Mouse (Mus musculus) brain, embryonic 18.5 days (tissue): ENCODE data around the gene Cat.

Experiments
- DNase-seq: peaks from one replicate; pipeline ENCODE4 v3.0.0-alpha.2; 2012; ENCODE audit warnings: low read depth, low spot score

Cat gene

DNA sequence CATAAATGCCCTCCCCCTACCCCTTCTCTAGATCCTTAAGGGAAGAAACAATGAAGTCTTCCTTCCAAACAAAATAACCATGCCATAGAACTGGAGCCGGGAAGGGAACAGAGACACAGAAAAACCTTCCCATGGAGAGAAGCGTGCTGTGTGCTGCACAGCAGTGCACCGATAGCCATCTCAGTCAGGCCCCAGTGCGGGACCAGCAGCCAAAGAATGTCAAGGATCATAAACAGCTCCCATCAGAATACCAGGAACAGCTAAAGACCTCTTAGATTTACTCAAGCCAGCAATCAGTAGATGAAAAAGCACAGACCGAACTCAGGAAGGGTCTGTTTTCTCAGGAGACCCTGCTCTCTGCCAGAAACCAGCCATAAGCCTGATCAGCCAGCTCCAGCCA is 48.4 kb downstream of the Cat start:
- no peak for DNase-seq

DNA sequence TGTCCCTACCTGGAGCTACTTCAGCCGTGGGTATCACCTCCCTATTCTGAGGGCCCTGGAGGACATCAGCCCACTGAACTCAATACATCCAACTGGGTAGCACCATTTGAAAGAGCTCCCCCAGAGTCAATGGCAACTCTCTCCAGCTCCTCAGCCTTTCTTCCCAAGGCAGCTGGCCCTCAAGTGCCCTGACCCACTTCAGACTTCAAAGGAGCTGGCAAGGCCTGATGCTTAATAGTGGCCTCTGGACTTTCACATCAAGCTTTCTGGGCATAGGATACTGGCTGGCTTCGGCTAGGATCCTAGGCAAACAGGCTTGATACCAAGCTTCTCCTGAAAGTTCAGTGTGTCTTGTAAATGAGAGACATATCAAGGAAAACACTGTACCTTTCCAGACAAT is 49.9 kb downstream of the Cat start:
- DNase-seq: no peak

DNA sequence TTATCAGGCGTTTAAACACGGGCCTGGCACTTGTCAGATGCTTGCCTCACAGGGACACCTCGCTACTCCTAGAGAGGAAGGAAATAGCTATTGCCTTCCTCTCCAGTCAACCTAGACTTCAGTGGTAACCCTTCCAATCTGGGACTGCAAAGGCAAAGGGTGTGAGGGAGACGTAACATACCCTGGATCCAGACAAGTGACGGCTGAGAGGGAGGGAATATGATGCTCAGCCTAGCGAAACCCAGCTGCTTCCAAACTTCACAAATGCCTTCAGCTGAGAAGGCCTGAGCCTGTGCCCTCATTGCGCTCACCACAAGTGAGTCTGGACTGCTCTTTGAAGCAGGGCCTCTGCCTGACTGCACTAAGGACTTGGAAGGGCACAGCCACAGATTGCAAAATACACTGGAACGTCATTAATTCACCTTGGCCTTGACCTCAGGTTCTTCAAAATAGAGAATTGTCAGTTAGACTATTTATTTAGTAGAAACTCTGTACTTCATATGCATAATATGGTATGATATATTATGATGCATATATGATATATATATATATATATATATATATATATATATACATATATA is 52.2 kb downstream of the Cat start:
- no peak for DNase-seq

DNA sequence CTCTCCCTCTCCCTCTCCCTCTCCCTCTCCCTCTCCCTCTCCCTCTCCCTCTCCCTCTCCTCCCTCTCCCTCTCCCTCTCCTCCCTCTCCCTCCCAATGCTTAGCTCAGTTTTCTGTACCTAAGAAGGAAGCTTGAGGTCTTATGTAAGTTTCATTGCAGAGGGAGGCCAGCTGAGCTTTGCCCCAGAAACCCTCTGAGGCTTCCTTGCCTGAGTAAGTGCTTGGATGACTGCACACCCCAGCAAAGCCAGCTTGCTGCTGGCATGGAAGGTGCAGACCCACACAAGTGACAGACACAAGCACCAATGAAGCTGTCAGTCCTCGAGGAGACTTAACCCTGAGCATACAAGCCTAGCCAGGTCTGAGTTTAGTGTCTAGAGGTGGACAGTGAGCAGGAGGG is 54.2 kb downstream of the Cat start:
- DNase-seq: no peak

DNA sequence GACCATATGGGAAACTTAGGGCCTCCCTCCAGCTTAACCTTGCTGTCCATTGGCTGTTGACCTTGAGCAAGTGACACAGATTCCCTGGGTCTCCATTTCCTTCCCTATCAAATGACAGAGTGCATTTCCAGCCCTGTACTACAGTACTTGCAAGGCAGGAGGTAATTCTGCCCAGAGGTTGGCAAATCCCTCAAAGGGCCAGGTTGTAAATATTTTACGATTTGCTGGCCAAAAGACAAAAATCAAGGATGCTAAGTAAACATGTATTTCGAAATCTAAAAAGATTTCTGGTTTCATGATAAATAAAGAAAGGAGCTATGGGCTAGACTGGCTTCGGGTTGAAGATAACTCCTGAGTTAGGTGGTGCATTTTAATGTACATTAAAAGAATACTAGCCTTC is 56.6 kb downstream of the Cat start:
- DNase-seq: no peak

DNA sequence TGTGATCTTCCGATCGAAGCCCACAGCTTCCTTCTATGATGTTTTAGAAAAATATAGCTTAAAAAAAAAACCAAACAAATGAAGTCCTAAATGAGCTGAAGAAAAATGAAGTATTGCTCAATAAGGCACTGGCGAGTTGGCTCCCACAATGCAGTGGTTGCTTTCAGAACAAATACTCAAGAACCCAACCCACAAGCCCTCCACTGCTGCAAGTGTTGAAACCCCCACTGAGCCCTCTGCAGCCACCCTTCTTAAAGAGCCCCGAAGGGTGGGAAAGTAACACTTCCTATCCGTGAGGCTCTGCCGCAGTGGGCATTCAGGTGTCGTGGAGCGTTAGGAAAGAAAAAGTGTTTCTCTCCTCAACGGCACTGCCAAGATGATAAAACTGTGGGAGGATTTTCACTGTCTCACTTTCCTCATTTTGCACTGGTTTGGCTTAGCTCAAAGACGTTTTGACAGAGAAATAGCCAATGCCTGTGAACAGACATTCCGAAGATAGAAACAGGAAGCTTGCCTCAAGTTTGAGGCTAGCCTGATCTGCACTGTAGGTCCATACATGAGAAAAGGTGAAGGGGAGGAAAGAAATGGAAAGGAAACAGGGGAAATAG is 59.4 kb downstream of the Cat start:
- DNase-seq: no peak

DNA sequence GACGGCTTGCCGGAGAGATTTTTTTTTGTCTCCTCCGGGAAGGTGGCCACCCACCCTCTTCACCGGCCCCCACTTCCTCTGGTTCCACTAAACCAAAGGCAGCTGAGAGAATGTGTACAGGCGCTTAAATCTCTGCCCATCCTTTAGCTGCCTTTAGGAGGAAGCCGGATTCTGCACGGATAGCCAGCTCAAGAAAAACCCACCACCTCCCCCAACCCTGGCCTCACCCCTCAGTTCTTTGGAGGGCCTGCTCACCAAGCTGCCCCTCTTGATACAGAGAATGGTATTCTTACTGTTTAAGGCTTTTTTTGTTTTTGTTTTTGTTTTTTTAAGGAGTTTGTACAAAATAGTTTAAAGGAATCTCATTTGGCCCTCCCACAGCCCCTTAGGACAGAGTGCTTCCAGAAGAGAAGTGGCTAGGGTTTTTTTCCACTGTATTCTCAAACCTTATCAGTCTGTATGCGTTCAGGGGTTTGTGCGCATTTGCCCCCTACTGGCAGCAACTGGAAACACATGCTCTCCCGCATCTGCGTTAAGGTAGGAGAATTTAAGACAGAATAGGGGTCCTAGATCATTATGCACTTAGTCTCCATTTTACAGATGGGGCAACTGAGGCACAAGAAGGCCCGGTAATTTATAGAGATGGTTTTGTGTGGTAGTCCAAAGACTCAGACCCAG is 60.5 kb downstream of the Cat start:
- DNase-seq: peak; percentile 30

DNA sequence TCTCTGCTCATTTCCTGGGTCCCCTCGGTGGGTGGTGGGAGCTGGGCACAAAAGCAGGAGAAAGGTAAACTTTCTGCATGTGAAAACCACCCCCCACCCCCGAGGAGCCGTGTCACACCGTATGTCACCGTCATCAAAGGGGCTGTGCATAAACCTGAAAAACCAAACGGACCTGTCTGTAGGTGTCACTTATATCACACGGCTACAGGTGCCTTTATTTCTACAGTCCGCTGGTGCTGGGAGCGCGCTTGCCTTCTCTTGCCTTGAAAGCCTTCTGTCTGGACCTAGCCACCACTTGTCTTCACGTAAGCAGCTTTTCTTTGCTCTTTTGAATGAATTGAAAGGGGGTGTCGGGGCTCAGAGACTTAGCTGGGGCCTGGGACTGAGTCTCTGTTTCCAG is 61.1 kb downstream of the Cat start:
- no peak for DNase-seq

DNA sequence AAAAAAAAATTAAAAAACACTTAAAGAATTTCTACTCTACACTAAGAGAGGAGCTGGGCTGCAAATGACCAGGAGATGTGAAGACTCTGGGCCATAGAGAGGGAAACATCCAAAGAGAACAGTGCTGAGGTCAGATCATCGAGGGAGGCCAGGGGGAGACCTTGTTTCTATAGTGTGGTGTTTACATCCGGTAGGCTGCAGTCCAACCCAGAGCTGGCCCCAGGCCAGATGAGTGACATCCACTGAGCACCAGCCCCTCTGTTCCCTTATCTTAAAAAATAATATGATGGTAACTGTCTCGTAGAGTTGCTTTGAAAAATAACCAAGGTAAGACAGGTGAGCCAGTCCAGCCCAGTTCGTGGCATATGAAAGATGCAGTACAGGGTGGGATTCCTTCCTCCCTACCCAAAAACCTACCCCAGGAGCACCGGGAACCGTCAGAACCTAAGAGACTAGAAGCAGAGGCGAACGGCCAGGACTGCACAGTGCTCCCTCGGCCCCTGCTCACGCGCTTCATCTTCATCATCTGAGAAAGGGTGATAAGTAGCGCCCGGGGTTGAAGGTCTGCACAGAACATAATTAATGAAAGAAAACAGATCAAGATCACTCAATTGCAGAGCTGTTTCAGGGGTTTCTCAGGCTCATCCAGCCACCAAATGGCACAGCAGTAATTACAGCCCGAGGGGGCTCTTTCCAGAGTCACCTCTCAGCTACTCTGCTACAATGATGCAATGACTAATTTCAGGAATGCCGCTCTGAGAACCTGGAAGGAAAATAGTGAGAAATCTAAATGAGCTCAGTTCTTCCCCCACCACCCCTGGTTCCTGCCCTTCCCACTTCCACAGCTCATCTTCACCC is 64.1 kb downstream of the Cat start:
- no peak for DNase-seq

DNA sequence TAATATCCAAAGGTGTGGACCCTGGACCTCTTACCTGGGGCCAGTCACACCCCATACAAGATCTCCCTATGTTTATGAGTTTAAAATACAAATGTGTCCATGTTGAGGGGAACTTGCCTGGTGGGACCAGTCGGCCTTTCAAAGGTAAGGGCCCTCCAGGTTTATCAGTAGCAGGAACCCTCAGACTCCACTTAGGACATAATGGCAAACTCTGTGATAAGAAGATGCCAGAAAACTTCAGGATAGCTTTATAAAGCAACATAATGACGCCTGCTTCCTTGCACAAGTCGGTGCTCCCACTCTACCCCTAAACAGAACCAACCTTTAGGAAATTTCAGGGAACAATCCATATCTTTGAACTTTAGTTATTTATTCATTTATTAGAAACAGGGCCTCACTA is 69.2 kb downstream of the Cat start:
- DNase-seq: no peak

DNA sequence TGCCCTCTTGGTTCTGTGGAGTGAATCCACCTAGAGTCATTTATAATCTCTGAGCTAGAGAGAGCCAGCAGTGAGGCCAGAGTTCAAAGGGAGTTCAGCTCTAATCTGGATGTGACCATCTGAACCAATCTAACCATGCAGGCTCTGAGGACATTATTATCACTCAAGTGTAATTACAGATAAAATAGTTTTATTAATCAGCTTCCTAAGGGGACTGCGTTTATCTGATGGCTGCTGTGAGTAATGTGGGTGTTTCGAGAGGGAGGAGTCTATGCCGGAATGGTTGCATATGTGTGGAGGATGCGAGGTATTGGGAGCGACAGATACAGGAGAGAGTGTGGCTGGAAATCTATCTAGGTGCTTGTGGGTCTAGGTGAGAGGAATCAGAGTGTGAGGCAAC is 71.6 kb downstream of the Cat start:
- no peak for DNase-seq

DNA sequence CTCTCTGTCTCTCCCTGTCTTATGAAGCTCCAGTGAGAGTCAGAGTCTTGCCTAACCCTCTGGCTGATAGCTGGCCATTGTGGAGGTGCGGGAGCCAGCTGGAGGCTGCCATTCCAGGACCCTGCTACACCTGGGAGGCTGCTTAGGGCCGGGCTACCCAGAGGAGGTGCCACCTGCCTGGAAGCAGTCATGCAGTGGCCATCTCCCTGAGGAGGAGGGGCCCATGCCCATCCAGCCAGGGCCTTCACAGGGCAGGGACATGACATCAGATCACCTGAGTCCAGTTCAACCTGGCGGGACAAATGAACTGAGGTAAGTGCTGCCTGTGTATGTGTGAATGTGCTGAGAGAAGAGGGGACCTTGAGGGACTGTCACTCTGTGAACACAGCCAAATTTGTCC is 73.1 kb downstream of the Cat start:
- DNase-seq: no peak

DNA sequence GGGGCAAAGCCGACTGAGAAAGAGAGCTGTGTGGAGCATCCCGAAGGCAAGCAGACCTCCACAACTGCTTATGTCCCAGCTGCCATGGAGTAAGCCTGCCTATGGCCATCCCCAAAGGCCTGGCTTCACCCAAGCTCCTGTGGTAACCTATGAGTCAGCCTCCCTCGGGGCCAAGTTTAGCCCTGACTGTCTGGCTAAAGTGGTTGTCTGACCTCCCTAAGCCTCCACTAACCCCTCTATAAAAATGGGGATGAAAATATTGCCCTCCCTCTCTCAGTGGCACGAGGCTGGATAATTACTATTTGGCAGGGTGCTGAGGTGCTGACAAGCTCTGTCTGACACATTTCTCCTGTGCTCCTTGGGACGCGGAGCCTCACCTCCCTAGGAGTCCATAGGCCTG is 73.6 kb downstream of the Cat start, which contains the start of gene Elf5:
Elf5 (plus strand) TSS at position 341 of the 400 bp plus-strand sequence.
- no peak for DNase-seq

DNA sequence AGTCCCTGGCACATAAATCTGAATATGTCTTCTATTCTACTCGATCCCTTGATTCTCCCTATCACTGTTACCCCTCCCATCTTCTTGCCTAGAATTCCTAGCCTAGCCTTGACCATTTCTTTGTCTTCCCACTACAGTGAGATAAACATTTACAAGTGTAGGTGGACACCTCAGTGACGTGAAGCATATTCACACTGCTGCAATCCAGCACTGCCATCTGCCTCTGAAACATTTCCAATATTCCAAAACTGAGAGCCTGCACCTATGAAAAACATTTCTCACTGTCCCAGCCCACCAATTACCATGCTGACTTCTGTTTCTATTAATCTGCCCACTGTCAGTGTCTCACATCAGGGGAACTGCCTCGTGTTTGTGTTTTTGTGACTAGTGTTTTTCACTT is 78.7 kb downstream of the Cat start:
- no peak for DNase-seq
